8 mouse cellular contexts compared by ENCODE assay signal in the genomic region with DNA sequence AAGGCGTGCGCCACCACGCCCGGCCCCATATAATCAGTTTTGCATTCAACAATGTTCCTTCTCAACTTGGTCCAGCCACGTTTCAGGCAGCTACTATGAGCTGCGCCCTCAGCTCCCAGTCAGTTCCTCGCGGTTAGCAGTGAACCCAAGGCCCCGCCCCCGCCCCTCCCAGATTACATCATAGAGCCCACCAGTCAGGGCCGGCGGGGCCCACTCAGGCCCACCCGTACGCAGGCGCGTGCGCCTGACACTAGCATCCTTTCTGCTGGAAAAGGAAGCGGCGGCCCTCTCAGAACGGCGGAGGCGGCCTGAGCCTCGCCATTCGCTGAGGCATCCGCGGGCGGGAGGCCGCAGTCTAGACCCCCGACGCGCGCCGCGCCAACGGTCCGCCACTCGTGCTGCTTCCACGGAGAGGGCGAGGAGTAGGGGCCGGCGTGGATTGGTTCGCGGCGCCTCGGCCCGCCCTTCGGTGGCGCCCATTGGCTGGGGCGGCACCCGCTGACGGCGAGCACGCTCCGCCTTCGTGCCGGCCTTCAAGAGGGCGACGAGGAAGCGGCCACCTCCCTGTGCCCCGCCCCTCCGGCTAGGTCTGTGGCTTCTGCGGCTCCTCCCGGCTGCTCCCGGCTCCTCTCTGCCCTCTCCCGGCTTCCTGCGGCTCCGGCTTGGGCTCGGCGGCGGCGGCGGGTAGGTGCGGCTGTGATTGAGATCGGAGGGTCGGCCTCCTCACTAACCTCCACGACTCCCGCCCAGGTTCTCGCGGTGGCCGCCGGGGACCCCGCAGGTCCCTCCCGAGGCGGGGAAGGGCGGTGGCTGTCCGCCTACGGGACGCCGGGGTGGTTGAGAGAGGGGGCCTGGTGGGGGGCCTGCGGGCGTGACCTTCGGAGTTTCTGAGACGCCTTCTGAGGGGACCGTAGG. TPM values are rescaled to one million over a fixed set of nuclear protein-coding genes. Genes with fewer than 3 reads are reported as not detected.
A peak's percentile ranks its signal among the peaks of the same experiment; 100 is the strongest.
DNase-seq lines count a peak whose midpoint lies in the region; ATAC-seq and TF ChIP-seq lines count a peak whose summit lies in the region.

A gene (plus strand): TSS at position 204 of the 915 bp plus-strand sequence.

- no peaks in the 10 kb centered on the region for H3K27me3 ChIP-seq in CH12.LX (replicated peaks)
- no peaks in the 10 kb centered on the region for H3K27me3 ChIP-seq in forebrain, embryonic 12.5 days
- no peaks in the 10 kb centered on the region for H3K27me3 ChIP-seq in heart, postnatal 0 days (ENCODE audit: control insufficient read depth, insufficient read depth, low read length)
- peaks cover 15% of the 10 kb centered on the region for H3K27me3 ChIP-seq in liver, embryonic 16.5 days (ENCODE audit: control insufficient read depth, insufficient read depth, low read depth, low read length)
- H3K27me3 ChIP-seq in neural tube, embryonic 13.5 days: no peaks in the 10 kb centered on the region
- H3K27me3 ChIP-seq in testis, adult 2 months (ENCODE audit: control insufficient read depth, insufficient read depth, low read length): no peaks in the 10 kb centered on the region

- H3K4me2 ChIP-seq in CH12.LX (ENCODE audit: insufficient read depth, low read depth, poor library complexity, severe bottlenecking): peak within 1 kb of the TSS; percentile 100
- peak within 1 kb of the TSS; percentile 82 for H3K4me2 ChIP-seq in forebrain, embryonic 12.5 days
- peak within 1 kb of the TSS; percentile 67 for H3K4me2 ChIP-seq in heart, postnatal 0 days (ENCODE audit: low read depth, low read length)
- peak within 1 kb of the TSS; percentile 93 for H3K4me2 ChIP-seq in liver, embryonic 16.5 days (ENCODE audit: low read depth, low read length)
- H3K4me2 ChIP-seq in neural tube, embryonic 13.5 days: peak within 1 kb of the TSS; percentile 79

- H3K36me3 ChIP-seq in CH12.LX (replicated peaks in 1 of 2; ENCODE audit: control insufficient read depth in 1 of 2, insufficient read depth in 1 of 2, low read length in 1 of 2): no peaks in the 10 kb centered on the region
- no peaks in the 10 kb centered on the region for H3K36me3 ChIP-seq in forebrain, embryonic 12.5 days (replicated peaks)
- H3K36me3 ChIP-seq in heart, postnatal 0 days (replicated peaks; ENCODE audit: control insufficient read depth, insufficient read depth, low read length): no peaks in the 10 kb centered on the region
- no peaks in the 10 kb centered on the region for H3K36me3 ChIP-seq in liver, embryonic 16.5 days (ENCODE audit: control insufficient read depth, insufficient read depth)
- no peaks in the 10 kb centered on the region for H3K36me3 ChIP-seq in neural tube, embryonic 13.5 days
- H3K36me3 ChIP-seq in testis, adult 2 months (ENCODE audit: control insufficient read depth, insufficient read depth, low read length): no peaks in the 10 kb centered on the region

- no peak for TF ChIP-seq EP300 in CH12.LX (IDR thresholded peaks at IDR 0.05; ENCODE audit: low read length)
- TF ChIP-seq EP300 in heart, postnatal 0 days (IDR thresholded peaks at IDR 0.05; ENCODE audit: low read depth): peak; percentile 58; the same call in 1 of the 2 replicates

- peak; percentile 70 for TF ChIP-seq POLR2A in CH12.LX (IDR thresholded peaks at IDR 0.05; ENCODE audit: low read depth, low read length)
- peak; percentile 87 for TF ChIP-seq POLR2A in testis, adult 2 months (IDR thresholded peaks at IDR 0.05; ENCODE audit: control insufficient read depth, low read depth, low read length)

- in situ Hi-C loops in CH12.LX (cut with MboI; ENCODE audit: low pct_ligation_motif_present, low pct_unique_long_range_greater_than_20kb, low sequenced_read_pairs): no loop called here

- dilution Hi-C loops in CH12.LX (cut with MboI; ENCODE audit: extremely low pct_ligation_motif_present, extremely low pct_unique_long_range_greater_than_20kb, low sequenced_read_pairs): no loop called here

- TF ChIP-seq CTCF in CH12.LX (conservative IDR thresholded peaks at IDR 0.05 in 1 of 2, IDR thresholded peaks at IDR 0.05 in 1 of 2; ENCODE audit: low read depth in 2 of 2, low read length in 2 of 2): no peak
- peak; percentile 39 for TF ChIP-seq CTCF in heart, postnatal 0 days (IDR thresholded peaks at IDR 0.05; ENCODE audit: low read depth)
- no peak for TF ChIP-seq CTCF in testis, adult 2 months (IDR thresholded peaks at IDR 0.05; ENCODE audit: control insufficient read depth, insufficient read depth, insufficient replicate concordance, low read depth, low read length)

- H3K27ac ChIP-seq in CH12.LX (ENCODE audit: insufficient read depth, low read depth): peak within 1 kb of the TSS; percentile 94
- H3K27ac ChIP-seq in forebrain, embryonic 12.5 days: peak within 1 kb of the TSS; percentile 97
- H3K27ac ChIP-seq in heart, postnatal 0 days (ENCODE audit: low read depth): peak within 1 kb of the TSS; percentile 97
- peak within 1 kb of the TSS; percentile 77 for H3K27ac ChIP-seq in liver, embryonic 16.5 days (ENCODE audit: low read length)
- H3K27ac ChIP-seq in neural tube, embryonic 13.5 days (replicated peaks): peak within 1 kb of the TSS; percentile 96
- H3K27ac ChIP-seq in testis, adult 2 months (ENCODE audit: control insufficient read depth, insufficient read depth, low read depth, low read length): peak within 1 kb of the TSS; percentile 97

- under 1% methylated on average over 87 of the region's 94 CpGs for WGBS in forebrain, embryonic 12.5 days
- WGBS in heart, postnatal 0 days: under 1% methylated on average over 87 of the region's 94 CpGs
- WGBS in liver, embryonic 16.5 days (ENCODE audit: insufficient replicate concordance): under 1% methylated on average over 86 of the region's 94 CpGs
- WGBS in neural tube, embryonic 13.5 days: under 1% methylated on average over 94 of the region's 94 CpGs

- peaks cover 2 to 22% of the 10 kb centered on the region in 2 experiments; a peak in 2 of 4 replicates for H3K4me1 ChIP-seq in CH12.LX (ENCODE audit: control insufficient read depth in 1 of 2, insufficient read depth in 2 of 2)
- H3K4me1 ChIP-seq in forebrain, embryonic 12.5 days: peaks cover 16% of the 10 kb centered on the region
- H3K4me1 ChIP-seq in heart, postnatal 0 days (ENCODE audit: control insufficient read depth, insufficient read depth): peaks cover 17% of the 10 kb centered on the region; the same call in 1 of the 2 replicates
- peaks cover 5% of the 10 kb centered on the region for H3K4me1 ChIP-seq in liver, embryonic 16.5 days (ENCODE audit: control insufficient read depth, low read depth, low read length)
- peaks cover 27% of the 10 kb centered on the region for H3K4me1 ChIP-seq in neural tube, embryonic 13.5 days (replicated peaks)
- H3K4me1 ChIP-seq in testis, adult 2 months (ENCODE audit: control insufficient read depth, insufficient read depth, low read length): peaks cover 10% of the 10 kb centered on the region

- ATAC-seq in forebrain, embryonic 12.5 days (ENCODE audit: low FRiP score): peak; percentile 99
- peak; percentile 95 for ATAC-seq in heart, postnatal 0 days (ENCODE audit: insufficient read depth, low read depth)
- peak; percentile 98 for ATAC-seq in liver, embryonic 16.5 days (ENCODE audit: low read depth)
- peak; percentile 99 for ATAC-seq in neural tube, embryonic 13.5 days (ENCODE audit: low read depth)

- H3K9ac ChIP-seq in CH12.LX (ENCODE audit: insufficient read depth, low read depth): peak within 1 kb of the TSS; percentile 51
- H3K9ac ChIP-seq in forebrain, embryonic 12.5 days: peak within 1 kb of the TSS; percentile 73
- H3K9ac ChIP-seq in heart, postnatal 0 days (replicated peaks; ENCODE audit: low read depth, low read length): peak within 1 kb of the TSS; percentile 94
- peak within 1 kb of the TSS; percentile 74 for H3K9ac ChIP-seq in liver, embryonic 16.5 days (ENCODE audit: low read depth, low read length)
- peak within 1 kb of the TSS; percentile 90 for H3K9ac ChIP-seq in neural tube, embryonic 13.5 days

- peaks cover 28% of the 10 kb centered on the region for H3K79me2 ChIP-seq in CH12.LX (replicated peaks; ENCODE audit: control insufficient read depth, extremely low read depth, insufficient read depth, poor library complexity, severe bottlenecking)

- H3K9me3 ChIP-seq in CH12.LX (replicated peaks; ENCODE audit: low read length): no peaks in the 10 kb centered on the region
- no peaks in the 10 kb centered on the region for H3K9me3 ChIP-seq in forebrain, embryonic 12.5 days
- H3K9me3 ChIP-seq in heart, postnatal 0 days (replicated peaks; ENCODE audit: control insufficient read depth, low read length): no peaks in the 10 kb centered on the region
- no peaks in the 10 kb centered on the region for H3K9me3 ChIP-seq in liver, embryonic 16.5 days (replicated peaks; ENCODE audit: control insufficient read depth, low read length)
- H3K9me3 ChIP-seq in neural tube, embryonic 13.5 days: no peaks in the 10 kb centered on the region

- DNase-seq in CH12.LX (ENCODE audit: extremely low read depth): peak; percentile 94
- peak; percentile 83 for DNase-seq in c-Kit-positive CD71-positive TER-119-negative erythroid progenitor cells, embryonic 14.5 days (ENCODE audit: low read depth)
- peak; percentile 97 for DNase-seq in heart, postnatal 0 days (ENCODE audit: low spot score)
- peak; percentile 97 to 99 for DNase-seq in kidney, postnatal 4 days

- TF ChIP-seq RAD21 in CH12.LX (IDR thresholded peaks at IDR 0.05; ENCODE audit: low read depth, low read length): no peak; the same call in 1 of the 2 replicates

- peak within 1 kb of the TSS; percentile 79 to 93 (median 86) for H3K4me3 ChIP-seq in CH12.LX (replicated peaks in 1 of 3; ENCODE audit: low read depth in 2 of 3, low read length in 2 of 3, poor library complexity in 1 of 3)
- H3K4me3 ChIP-seq in forebrain, embryonic 12.5 days (replicated peaks): peak within 1 kb of the TSS; percentile 70
- H3K4me3 ChIP-seq in heart, postnatal 0 days (ENCODE audit: low read depth, low read length): peak within 1 kb of the TSS; percentile 92
- peak within 1 kb of the TSS; percentile 70 for H3K4me3 ChIP-seq in liver, embryonic 16.5 days (ENCODE audit: low read depth, low read length)
- H3K4me3 ChIP-seq in neural tube, embryonic 13.5 days: peak within 1 kb of the TSS; percentile 86
- peak within 1 kb of the TSS; percentile 89 for H3K4me3 ChIP-seq in testis, adult 2 months (ENCODE audit: control insufficient read depth, low read depth, low read length)

TF ChIP-seq in CH12.LX, 34 proteins besides CTCF, POLR2A, EP300 and RAD21 (continues in another document):
- peak; percentile 28; the same call in 1 of the 2 replicates for TF ChIP-seq HCFC1 (IDR thresholded peaks at IDR 0.05; ENCODE audit: low read depth, low read length)
- TF ChIP-seq MEF2A (IDR thresholded peaks at IDR 0.05; ENCODE audit: borderline replicate concordance, low read depth, low read length): no peak

RNA-seq across cellular contexts. Expression of the gene that starts here (rescaled TPM):
- 23.1 and 28.9 TPM in 2 replicates for total RNA-seq in CH12.LX (2012; rRNA removed)
- total RNA-seq in CH12.LX (2014; rRNA removed): 13.8 and 14.4 TPM in 2 replicates
- 40.6 and 45.8 TPM in 2 replicates for polyA plus RNA-seq in CH12.LX (2012; ENCODE audit: insufficient read length, low read depth)
- 94.5 and 112 TPM in 2 replicates for polyA plus RNA-seq in forebrain, embryonic 12.5 days (2016; fragmentation: Nextera tagmentation; extraction: Ambion mirVana)
- total RNA-seq in heart, postnatal 0 days (2014; rRNA removed; ENCODE audit: low replicate concordance): 145 and 172 TPM in 2 replicates
- 50.6 and 54.2 TPM in 2 replicates for polyA plus RNA-seq in heart, postnatal 0 days (2015; fragmentation: Nextera tagmentation; extraction: Ambion mirVana)
- polyA plus RNA-seq in liver, embryonic 16.5 days (2015; fragmentation: Nextera tagmentation; extraction: Ambion mirVana): 13.0 TPM in 2 replicates
- polyA plus RNA-seq in neural tube, embryonic 13.5 days (2015; fragmentation: Nextera tagmentation; extraction: Ambion mirVana): 174 and 176 TPM in 2 replicates
- 282 and 295 TPM in 2 replicates for polyA plus RNA-seq in testis, adult 2 months (2012; rRNA removed)

Comparison
In these comparisons a context has a peak if more than half of its experiments do, and no peak if none do; other contexts are left out.
1. Peak in every context shown above with its lines: DNase-seq, ATAC-seq, H3K4me3 ChIP-seq and H3K27ac ChIP-seq.